Mouse (Mus musculus): ENCODE measurements around the gene Ccdc105.

Gene Ccdc105

DNA sequence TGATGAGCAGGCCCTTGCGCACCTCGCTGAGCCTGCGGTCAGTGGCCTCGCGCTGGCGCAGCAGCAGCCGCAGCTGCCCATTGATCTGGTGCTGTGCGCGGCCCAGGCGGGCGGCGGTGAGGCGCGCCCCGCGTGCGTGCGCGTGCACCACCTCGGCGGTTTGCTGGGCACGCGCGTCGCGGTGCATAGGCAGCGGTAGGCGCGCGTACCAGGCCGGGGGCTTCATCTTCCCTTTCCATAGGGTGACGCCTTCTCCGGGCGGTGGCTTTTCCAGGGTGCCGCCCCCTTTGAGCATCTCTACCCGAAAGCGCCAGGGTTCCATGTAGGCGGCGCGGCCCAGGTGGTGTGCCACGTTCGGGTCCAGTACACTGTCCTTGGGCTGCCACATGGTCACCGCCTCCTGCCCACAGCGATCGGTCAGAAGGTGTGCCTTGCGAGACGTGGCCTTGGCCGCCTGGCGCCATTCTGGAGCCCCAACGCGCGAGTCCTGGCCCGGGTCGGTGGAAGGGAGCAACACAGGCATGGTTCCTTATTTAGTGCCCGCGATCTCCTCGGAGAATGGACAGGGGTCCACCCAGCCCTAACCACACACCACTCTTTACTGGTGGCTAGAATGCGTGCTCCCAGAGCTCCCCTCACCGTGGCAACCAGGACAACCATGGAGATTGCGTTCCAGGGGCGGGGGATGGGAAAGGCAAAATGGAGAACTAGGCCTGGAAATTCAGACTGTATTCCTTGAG lies at the start of gene Ccdc105:
TSS of gene Ccdc105 (minus strand) at position 614 of the 740 bp plus-strand sequence.
- DNase-seq (ENCODE audit: low spot score), result no peak

GRCm38 (mm10) chr10:78801449-78801848 lies 48.6 kb upstream of the Ccdc105 start:
- DNase-seq (ENCODE audit: low spot score), result no peak

- DNase-seq (ENCODE audit: low spot score), result no peak
These were observed 37.7 kb upstream of the Ccdc105 start for GRCm38 (mm10) chr10:78790561-78790960.

GRCm38 (mm10) chr10:78787566-78788087 lies 34.8 kb upstream of the Ccdc105 start:
- DNase-seq (ENCODE audit: low spot score), result no peak

- DNase-seq (ENCODE audit: low spot score), result no peak
These were observed 27.3 kb upstream of the Ccdc105 start, which contains the start of gene Slc1a6 for GRCm38 (mm10) chr10:78779981-78780651. Gene Slc1a6 (plus strand): TSS chr10:78780496.

DNA sequence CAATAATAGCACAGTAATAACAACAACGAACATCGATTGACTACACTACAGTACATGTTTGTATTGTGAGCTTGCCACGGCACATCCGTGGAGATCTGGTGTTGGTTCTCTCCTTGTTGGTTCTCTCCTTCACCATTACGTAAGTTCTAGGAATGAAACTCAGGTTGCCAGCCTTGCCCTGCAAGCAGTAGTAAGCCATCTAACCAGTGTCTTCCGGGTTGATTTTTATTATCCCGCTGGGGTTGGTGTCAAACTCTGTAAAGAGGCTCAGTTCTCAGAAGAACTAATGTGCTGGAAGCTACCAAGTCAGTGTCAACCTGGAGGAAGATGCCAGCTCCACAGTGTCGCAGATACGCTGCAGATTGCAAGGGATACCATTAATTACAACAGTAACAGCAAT lies 26.7 kb upstream of the Ccdc105 start:
- no peak for DNase-seq (ENCODE audit: low spot score)

- DNase-seq (ENCODE audit: low spot score), result no peak
These were observed 23.0 kb upstream of the Ccdc105 start for GRCm38 (mm10) chr10:78775830-78776229.

DNA sequence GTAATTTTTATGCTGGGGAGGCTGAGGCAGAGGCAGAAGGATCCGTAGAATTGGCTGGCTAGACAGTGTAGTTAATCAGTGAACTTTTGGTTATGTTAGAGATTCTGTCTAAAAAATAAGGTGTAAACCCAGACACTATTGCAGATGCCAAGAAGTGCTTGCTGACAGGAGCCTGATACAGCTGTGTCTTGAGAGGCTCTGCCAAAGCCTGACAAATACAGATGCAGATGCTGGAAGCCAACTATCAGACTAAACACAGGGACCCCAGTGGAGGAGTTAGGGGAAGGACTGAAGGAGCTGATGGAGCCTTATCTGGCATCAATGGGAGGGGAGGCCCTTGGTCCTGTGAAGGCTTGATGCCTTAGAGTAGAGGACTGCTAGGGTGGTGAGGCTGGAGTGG lies 12.7 kb upstream of the Ccdc105 start:
- DNase-seq (ENCODE audit: low spot score), result no peak

GRCm38 (mm10) chr10:78756021-78756420 lies 3.2 kb upstream of the Ccdc105 start:
- peak; percentile 49 for DNase-seq (ENCODE audit: low spot score)

DNA sequence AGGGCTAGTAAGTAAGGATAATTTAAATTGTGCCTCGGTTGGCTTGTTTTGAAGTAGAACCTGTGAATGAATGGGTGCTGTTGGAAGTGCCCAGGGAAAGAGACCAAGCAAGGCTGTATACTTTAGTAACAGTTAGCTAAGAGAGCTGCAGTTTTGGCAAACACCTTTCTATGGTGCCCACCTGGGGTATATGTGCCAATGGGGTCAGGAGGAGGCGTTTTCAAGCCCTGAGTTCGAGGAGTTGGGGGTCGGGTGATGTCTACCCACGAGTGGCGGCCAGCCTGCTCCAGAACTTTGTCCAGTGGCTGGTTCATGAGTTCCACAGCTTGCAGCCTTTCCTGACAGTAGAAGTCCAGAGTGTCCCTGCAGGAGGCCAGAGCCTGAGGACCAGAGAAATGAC lies 3.9 kb downstream of the Ccdc105 start:
- no peak for DNase-seq (ENCODE audit: low spot score)

DNA sequence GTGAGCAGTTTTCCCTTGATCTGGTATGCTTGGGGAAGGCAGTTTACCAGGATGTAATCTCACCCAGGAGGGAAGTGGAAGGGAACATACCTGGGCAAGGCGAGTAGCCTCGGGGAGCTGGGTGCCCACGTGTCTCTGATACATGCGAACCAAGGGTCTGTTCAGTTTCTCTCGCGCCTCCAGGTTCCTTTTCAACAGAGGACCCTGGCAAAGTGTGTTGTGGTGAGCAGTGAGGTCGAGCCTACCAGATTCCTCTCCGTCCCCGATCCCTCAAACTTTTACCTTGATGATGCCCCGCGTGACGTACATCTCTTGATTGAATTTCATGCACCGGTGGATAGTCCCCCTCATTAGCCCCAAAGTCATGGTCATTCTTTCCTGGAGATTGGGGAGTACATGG lies 4.7 kb downstream of the Ccdc105 start:
- DNase-seq (ENCODE audit: low spot score), result no peak

DNA sequence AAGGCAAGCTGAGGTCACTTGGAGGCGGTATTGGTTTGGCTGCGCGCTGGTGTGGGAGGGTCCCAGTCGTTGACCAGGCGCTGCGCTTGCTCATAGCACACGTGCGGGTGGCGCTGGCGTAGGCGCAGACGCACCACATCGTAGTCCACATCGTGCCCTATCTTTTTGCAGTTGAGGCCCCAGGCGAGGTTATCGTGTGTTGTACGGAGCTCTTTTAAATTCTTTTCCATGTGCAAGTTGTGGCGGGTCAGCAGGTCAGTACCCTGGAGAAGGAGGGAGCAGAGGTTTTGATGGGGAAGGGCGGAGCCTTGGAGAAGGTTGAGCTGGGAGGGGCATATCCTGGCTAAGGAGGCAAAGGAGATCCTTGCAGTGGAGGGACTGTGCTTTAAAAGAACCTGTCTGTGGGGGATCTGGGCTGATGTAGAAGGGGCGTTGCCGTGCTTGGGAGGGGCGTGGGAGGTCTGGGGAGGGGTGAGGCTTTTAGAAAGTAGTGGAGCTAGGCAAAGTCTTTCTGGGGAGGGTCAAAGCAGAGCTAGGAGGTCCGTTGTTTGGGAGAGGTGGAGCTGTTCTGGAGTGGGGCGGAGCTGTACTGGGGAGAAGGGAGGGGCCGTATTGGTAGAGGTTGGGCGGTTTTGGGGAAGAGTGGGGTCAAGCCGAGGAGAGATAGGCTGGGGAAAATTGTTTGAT lies 5.7 kb downstream of the Ccdc105 start:
- no peak for DNase-seq (ENCODE audit: low spot score)

- no peak for DNase-seq (ENCODE audit: low spot score)
These were observed 7.2 kb downstream of the Ccdc105 start for GRCm38 (mm10) chr10:78745453-78746232.

DNA sequence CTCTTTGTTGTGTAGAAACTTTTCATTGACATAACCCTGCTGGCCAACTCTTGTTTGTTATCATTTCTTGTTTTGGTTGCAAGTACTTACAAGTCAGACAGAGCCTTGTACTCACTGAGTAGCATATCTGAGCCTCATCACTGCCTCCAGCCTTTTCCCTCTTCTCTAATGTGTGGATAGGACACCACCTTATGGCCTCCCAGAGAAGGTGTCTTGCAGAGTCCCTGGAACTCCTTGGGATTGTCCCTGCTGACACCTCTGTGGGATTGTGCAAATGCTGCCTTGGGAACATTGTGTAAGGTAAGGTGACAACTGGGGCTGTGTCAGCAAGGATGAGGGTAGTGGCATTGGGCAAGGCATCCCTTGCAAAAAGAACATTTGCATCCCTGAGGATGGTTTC lies 9.1 kb downstream of the Ccdc105 start:
- DNase-seq (ENCODE audit: low spot score), result no peak

DNA sequence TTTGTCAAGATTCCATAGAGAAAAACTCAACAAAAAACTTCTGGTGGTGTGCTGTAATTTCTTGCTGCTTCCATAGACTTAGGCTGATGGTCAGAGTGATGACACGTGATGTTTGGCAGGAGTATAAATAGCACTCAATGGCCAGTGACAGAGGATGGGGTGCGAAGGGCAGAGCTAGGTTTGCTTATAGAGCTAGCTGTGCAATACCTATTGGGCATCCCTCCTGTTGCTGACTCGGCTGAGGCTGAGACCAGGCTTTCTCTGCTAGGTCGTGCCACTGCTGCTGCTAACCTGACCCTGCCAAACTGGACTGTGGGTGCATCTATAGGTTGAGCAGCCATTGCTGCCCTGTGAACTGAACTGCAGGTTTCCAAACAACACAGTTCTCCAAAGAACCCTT lies 13.0 kb downstream of the Ccdc105 start:
- no peak for DNase-seq (ENCODE audit: low spot score)

DNA sequence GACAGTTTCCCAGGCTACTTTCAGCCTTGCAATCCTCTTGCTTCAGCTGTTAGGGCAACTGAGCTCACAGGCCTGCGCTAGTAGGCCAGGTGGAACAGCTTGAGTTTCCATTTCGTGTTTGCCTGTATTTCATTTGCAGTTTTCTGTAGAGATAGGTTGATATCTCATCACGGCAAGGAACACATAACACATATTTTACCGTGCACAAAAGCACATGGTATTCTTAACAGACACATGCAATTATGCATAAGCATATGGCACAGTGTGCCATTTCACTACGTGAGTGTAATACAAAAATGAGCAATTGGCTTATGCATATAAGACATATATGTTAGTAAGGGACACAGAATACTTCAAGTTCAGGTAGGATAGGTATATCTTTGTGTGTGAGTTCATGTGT lies 25.0 kb downstream of the Ccdc105 start:
- DNase-seq (ENCODE audit: low spot score), result no peak

DNA sequence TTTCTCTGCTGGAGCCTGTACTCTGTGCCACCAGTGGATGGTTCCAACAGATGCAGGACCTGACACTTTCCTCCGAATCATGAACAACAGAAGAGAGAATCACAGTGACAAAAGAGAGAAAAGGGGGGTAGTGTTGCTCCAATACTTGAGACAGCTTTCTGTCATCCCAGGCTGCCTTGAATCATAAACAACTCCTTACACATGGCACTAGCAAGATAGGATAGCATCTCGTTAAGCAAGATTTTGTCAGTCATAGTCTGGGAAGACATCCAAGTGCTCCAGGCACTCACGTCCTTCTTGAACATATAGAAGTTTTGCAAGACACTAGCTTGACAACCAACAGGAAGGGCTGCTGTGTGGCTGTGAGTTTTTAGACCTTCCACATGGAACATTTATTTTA lies 25.8 kb downstream of the Ccdc105 start:
- DNase-seq (ENCODE audit: low spot score), result no peak

GRCm38 (mm10) chr10:78723416-78723815 lies 29.4 kb downstream of the Ccdc105 start:
- no peak for DNase-seq (ENCODE audit: low spot score)

- peak; percentile 23 for DNase-seq (ENCODE audit: low spot score)
These were observed 30.2 kb downstream of the Ccdc105 start for GRCm38 (mm10) chr10:78722654-78723053.

GRCm38 (mm10) chr10:78722036-78722435 lies 30.8 kb downstream of the Ccdc105 start:
- no peak for DNase-seq (ENCODE audit: low spot score)

GRCm38 (mm10) chr10:78718056-78718455 lies 34.8 kb downstream of the Ccdc105 start, which contains the start of gene Casp14:
Gene Casp14 (minus strand): TSS chr10:78718294.
- DNase-seq (ENCODE audit: low spot score), result no peak

GRCm38 (mm10) chr10:78716231-78716630 lies 36.6 kb downstream of the Ccdc105 start:
- no peak for DNase-seq (ENCODE audit: low spot score)
